Mouse (Mus musculus): ENCODE results near the gene 1110032A03Rik.

DNA sequence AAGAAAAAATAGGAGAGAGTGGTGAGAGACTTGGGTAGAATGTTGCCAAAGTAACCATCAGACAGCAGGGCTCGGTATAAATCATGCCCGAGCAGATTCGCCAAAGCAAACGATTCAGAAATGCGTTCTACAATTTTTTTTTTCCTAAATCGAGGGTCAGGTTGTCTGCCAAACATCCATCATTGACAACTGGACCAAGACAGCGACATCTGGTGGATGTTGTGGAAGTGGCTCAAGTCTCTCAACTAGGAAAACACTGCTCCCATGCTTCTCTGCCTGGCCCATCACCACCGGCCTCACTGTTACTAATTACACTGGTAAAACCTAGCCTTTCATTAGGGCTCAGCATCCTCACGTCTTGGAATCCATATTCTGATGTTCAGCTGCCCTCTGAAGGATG, 40.3 kb downstream of the 1110032A03Rik start:
- peak; percentile 60 for TF ChIP-seq CTCF (IDR thresholded peaks at IDR 0.05; ENCODE audit: low read depth, low read length)
- no peak for TF ChIP-seq TAL1 (conservative IDR thresholded peaks at IDR 0.05; ENCODE audit: low read depth, low read length)
- TF ChIP-seq GATA1 (IDR thresholded peaks at IDR 0.05; ENCODE audit: borderline replicate concordance, low read length) = no peak
- no peak for TF ChIP-seq GATA2 (IDR thresholded peaks at IDR 0.05; ENCODE audit: borderline replicate concordance, low read depth, low read length)
